25 mouse cellular contexts compared by ENCODE assay signal in genomic region chr2:13400831-13401230, GRCm38 (mm10).
DNase-seq lines count a peak whose midpoint lies in the region; ATAC-seq and TF ChIP-seq lines count a peak whose summit lies in the region.
"Had no signal": no experiment of that assay in that cellular context is flagged by ENCODE, and none has a peak within 500 bp of the region (broad histone marks: within the 10 kb centered on the region; RNA-seq: fewer than 3 reads in every experiment).

No protein-coding gene starts in this region.

- H3K9ac ChIP-seq in heart, adult 2 months (ENCODE audit: low read depth, low read length), result no peak overlapping the region
- no peak overlapping the region for H3K9ac ChIP-seq in heart, embryonic 11.5 days (ENCODE audit: low read depth, low read length)
- H3K9ac ChIP-seq: embryonic facial prominence, embryonic 12.5 days; hindbrain, embryonic 12.5 days; liver, postnatal 0 days; neural tube, embryonic 15.5 days; stomach, embryonic 15.5 days had no signal

- DNase-seq in cerebellum, adult 9-11 months, result peak; percentile 3
- no peak for DNase-seq in cerebellum, adult 11-12 months
- DNase-seq in heart, adult 2 months, result peak; percentile 38 to 56
- peak; percentile 32 to 58 for DNase-seq in lung, adult 18-20 months
- peak; percentile 71 for DNase-seq in lung, postnatal 36 days
- no peak for DNase-seq in frontal cortex, postnatal 25 days (ENCODE audit: low spot score in 2 of 2)
- DNase-seq in adrenal gland, adult 2 months, result no peak
- DNase-seq: adrenal gland, adult 8-10 months; cerebellum, postnatal 10 days; kidney, adult 2 months; kidney, postnatal 14 days; liver, postnatal 0 days; right cerebral cortex, postnatal 14 days; thymus, adult 2 months had no signal

- H3K36me3 ChIP-seq in heart, adult 2 months (ENCODE audit: control insufficient read depth, insufficient read depth, low read length), result peaks cover 11% of the 10 kb centered on the region
- no peaks in the 10 kb centered on the region for H3K36me3 ChIP-seq in heart, embryonic 11.5 days (ENCODE audit: control insufficient read depth, insufficient read depth, low read length)
- H3K36me3 ChIP-seq: embryonic facial prominence, embryonic 12.5 days; hindbrain, embryonic 12.5 days; limb, embryonic 10.5 days; neural tube, embryonic 15.5 days; stomach, embryonic 15.5 days had no signal

- no peaks in the 10 kb centered on the region for H3K9me3 ChIP-seq in heart, embryonic 11.5 days (replicated peaks; ENCODE audit: control insufficient read depth, low read length)
- H3K9me3 ChIP-seq: embryonic facial prominence, embryonic 12.5 days; hindbrain, embryonic 12.5 days; limb, embryonic 10.5 days; megakaryocyte, embryonic 14.5 days; neural tube, embryonic 15.5 days; stomach, embryonic 15.5 days had no signal

- TF ChIP-seq CTCF in heart, adult 2 months (IDR thresholded peaks at IDR 0.05), result no peak

- peak overlapping the region; percentile 21; the same call in 1 of the 2 replicates for H3K27ac ChIP-seq in heart, adult 2 months
- no peak overlapping the region for H3K27ac ChIP-seq in heart, embryonic 11.5 days (ENCODE audit: low read depth, low read length)
- H3K27ac ChIP-seq: embryonic facial prominence, embryonic 12.5 days; hindbrain, embryonic 12.5 days; limb, embryonic 10.5 days; neural tube, embryonic 15.5 days; stomach, embryonic 15.5 days had no signal

- no peak for ATAC-seq in heart, embryonic 11.5 days (replicated peaks; ENCODE audit: insufficient number of reproducible peaks, low FRiP score, low TSS enrichment)
- ATAC-seq: forebrain, embryonic 16.5 days; inflammation-experienced regulatory T-cells, adult 6 months; liver, postnatal 0 days; midbrain, embryonic 16.5 days had no signal

- TF ChIP-seq POLR2A in heart, adult 2 months (IDR thresholded peaks at IDR 0.05; ENCODE audit: insufficient read depth, low read depth, low read length), result no peak

- peaks cover 12% of the 10 kb centered on the region for H3K4me1 ChIP-seq in heart, adult 2 months (ENCODE audit: control insufficient read depth, insufficient read depth, low read length)
- H3K4me1 ChIP-seq in heart, embryonic 11.5 days (ENCODE audit: control insufficient read depth, insufficient read depth, low read length), result peaks cover 9% of the 10 kb centered on the region
- H3K4me1 ChIP-seq: embryonic facial prominence, embryonic 12.5 days had no signal

- H3K27me3 ChIP-seq in heart, adult 2 months (ENCODE audit: control insufficient read depth, insufficient read depth, low read length), result no peaks in the 10 kb centered on the region
- H3K27me3 ChIP-seq in heart, embryonic 11.5 days (ENCODE audit: control insufficient read depth, insufficient read depth, low read length), result no peaks in the 10 kb centered on the region
- H3K27me3 ChIP-seq: embryonic facial prominence, embryonic 12.5 days; hindbrain, embryonic 12.5 days; megakaryocyte, embryonic 14.5 days; neural tube, embryonic 15.5 days; stomach, embryonic 15.5 days had no signal

- H3K4me2 ChIP-seq in heart, embryonic 11.5 days, result no peak overlapping the region
- H3K4me2 ChIP-seq: embryonic facial prominence, embryonic 12.5 days; hindbrain, embryonic 12.5 days; neural tube, embryonic 15.5 days; stomach, embryonic 15.5 days had no signal

- intact Hi-C loops in heart, adult 2 months (cut with DNase I), result no loop called here

- H3K4me3 ChIP-seq in heart, adult 2 months, result no peak overlapping the region
- H3K4me3 ChIP-seq in heart, embryonic 11.5 days (ENCODE audit: low read depth, low read length), result no peak overlapping the region
- H3K4me3 ChIP-seq: embryonic facial prominence, embryonic 12.5 days; erythroblast, embryonic 14.5 days; hindbrain, embryonic 12.5 days; limb, embryonic 10.5 days; megakaryocyte, embryonic 14.5 days; neural tube, embryonic 15.5 days; stomach, embryonic 15.5 days had no signal

- no peak for TF ChIP-seq EP300 in heart, adult 2 months (IDR thresholded peaks at IDR 0.05; ENCODE audit: insufficient read depth, low read depth, low read length)

- no peaks in the 10 kb centered on the region for H3K79me2 ChIP-seq in heart, adult 2 months (replicated peaks; ENCODE audit: control insufficient read depth, insufficient read depth, low read length)

- 76% methylated on average over 6 of the region's 6 CpGs for WGBS in heart, adult 2 months
- WGBS in heart, embryonic 11.5 days (ENCODE audit: insufficient replicate concordance), result 82% methylated on average over 6 of the region's 6 CpGs

Comparison
In these comparisons a context has a peak if more than half of its experiments do, and no peak if none do; other contexts are left out.
1. DNase-seq: peak in cerebellum, adult 9-11 months (single experiment), heart, adult 2 months (2 of 2), lung, adult 18-20 months (2 of 2) and lung, postnatal 36 days (single experiment); none in cerebellum, adult 11-12 months (single experiment), frontal cortex, postnatal 25 days (0 of 2) and adrenal gland, adult 2 months (single experiment).